Mouse (Mus musculus) ES-E14 (cell line): Measurements from ENCODE around the gene Ccnj. TPM values are rescaled to one million over a fixed set of nuclear protein-coding genes. Genes with fewer than 3 reads are reported as not detected.

Experiments
- DNase-seq: peaks from one replicate; pipeline ENCODE4 v3.0.0-alpha.2; 2013; ENCODE audit warnings: low read depth, low spot score
- H3K27ac ChIP-seq: 2 replicates; pipeline ENCODE4 v1.5.1; 2012; ENCODE audit warnings: low read depth, mild to moderate bottlenecking, low read length, moderate library complexity, mixed read lengths; ENCODE audit not compliant: poor library complexity, insufficient read depth, severe bottlenecking
- H3K36me3 ChIP-seq: 2 replicates; pipeline ENCODE4 v1.6.1; 2012; ENCODE audit warnings: mild to moderate bottlenecking, low read length, moderate library complexity, mixed read lengths; ENCODE audit not compliant: control insufficient read depth, poor library complexity, insufficient read depth, severe bottlenecking
- H3K4me1 ChIP-seq, 2 experiments: fragments of 150-350 bp in 1 of 2; sonication (generic) in 1 of 2; 2 replicates each; pipeline ENCODE4 v1.6.1; 2012; ENCODE audit warnings: low read length in 2 of 2, mild to moderate bottlenecking in 1 of 2, mixed read lengths in 1 of 2; ENCODE audit not compliant: control insufficient read depth in 2 of 2, insufficient read depth in 2 of 2, poor library complexity in 1 of 2
- H3K4me3 ChIP-seq, 2 experiments: fragments of 150-350 bp in 1 of 2; sonication (generic) in 1 of 2; 2 replicates each; pipeline ENCODE4 v1.5.1; 2012; ENCODE audit warnings: low read length in 2 of 2, low read depth in 1 of 2, mild to moderate bottlenecking in 1 of 2, mixed read lengths in 1 of 2; ENCODE audit not compliant: insufficient read depth in 1 of 2, poor library complexity in 1 of 2, severe bottlenecking in 1 of 2
- H3K9ac ChIP-seq: 2 replicates; pipeline ENCODE4 v1.6.1; 2012; ENCODE audit warnings: low read depth, mild to moderate bottlenecking, low read length, mixed read lengths; ENCODE audit not compliant: poor library complexity, insufficient read depth, severe bottlenecking
- H3K9me3 ChIP-seq: fragments of 150-350 bp; sonication (generic); 2 replicates; pipeline ENCODE4 v1.6.1; 2012; ENCODE audit warnings: low read depth, mild to moderate bottlenecking, low read length; ENCODE audit not compliant: control insufficient read depth, insufficient read depth
- CHD2 ChIP-seq: IDR thresholded peaks from 2 replicates; pipeline ENCODE4 v1.6.1; 2014; ENCODE audit warnings: mild to moderate bottlenecking, low read depth, low read length, inconsistent platforms
- HCFC1 ChIP-seq: IDR thresholded peaks from 2 replicates; pipeline ENCODE4 v1.6.1; 2012; ENCODE audit warnings: low read length, inconsistent platforms, borderline replicate concordance; ENCODE audit not compliant: insufficient read depth
- MAFK ChIP-seq: IDR thresholded peaks from 2 replicates; pipeline ENCODE4 v1.6.1; 2014; ENCODE audit warnings: mild to moderate bottlenecking, low read depth, low read length, inconsistent platforms; ENCODE audit not compliant: insufficient read depth
- ZC3H11A ChIP-seq: IDR thresholded peaks from 2 replicates; pipeline ENCODE4 v1.6.1; 2012; ENCODE audit warnings: low read depth, mild to moderate bottlenecking, inconsistent platforms, low read length, borderline replicate concordance
- ZNF384 ChIP-seq: IDR thresholded peaks from 2 replicates; pipeline ENCODE4 v1.6.1; 2012; ENCODE audit warnings: low read depth, low read length, inconsistent platforms
- in situ Hi-C, 2 experiments: fragments of 600-800 bp; cut with MboI; formaldehyde crosslinking; loops; one replicate each; pipeline ENCODE4 v1.15.1; 2025; ENCODE audit warnings: low sequenced_read_pairs in 2 of 2, inconsistent platforms in 1 of 2; ENCODE audit not compliant: unreplicated experiment in 2 of 2
- total RNA-seq: library from RNA; depleted of rRNA; stranded (reverse); fragments of 300-350 nt; gene quantifications from 2 replicates; pipeline ENCODE4 v1.2.3, GENCODE M21; 2012

Gene Ccnj
- total RNA-seq, 1 experiment, result 6.7 TPM

DNA sequence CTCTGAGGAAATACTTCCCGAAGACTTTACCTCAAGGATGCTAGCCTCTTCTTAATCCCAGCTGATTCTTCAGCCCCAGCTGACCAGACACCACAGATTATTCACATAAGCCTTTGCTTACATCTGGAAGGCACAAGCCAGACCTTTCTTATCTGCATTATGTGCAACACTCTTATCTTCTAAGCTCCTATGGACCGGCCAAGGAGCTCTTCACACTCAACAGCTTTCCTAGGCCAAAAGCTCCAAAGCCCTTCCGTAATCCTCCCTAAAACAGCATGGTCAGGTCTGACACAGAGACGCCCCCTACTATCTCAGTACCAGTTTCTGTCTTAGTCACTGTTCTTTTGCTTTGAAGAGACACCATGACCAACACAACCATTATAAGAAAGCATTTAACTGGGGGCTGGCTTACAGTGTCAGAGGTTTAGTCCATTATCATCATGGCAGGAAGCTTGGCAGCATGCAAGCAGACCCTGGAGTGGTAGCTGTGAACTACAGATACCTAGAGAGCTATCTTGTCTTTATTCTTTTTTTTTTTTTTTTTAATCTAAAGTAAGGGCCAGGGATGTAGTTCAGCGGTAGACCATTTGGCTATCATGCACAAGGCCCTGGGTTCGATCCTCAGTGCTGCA, 13.1 kb upstream of the Ccnj start:
- no peaks in the 10 kb centered on the region for H3K4me1 ChIP-seq
- DNase-seq, result no peak
- H3K36me3 ChIP-seq, result no peaks in the 10 kb centered on the region
- TF ChIP-seq ZC3H11A, result no peak
- no peak for TF ChIP-seq ZNF384
- no peak for TF ChIP-seq MAFK
- no peak for TF ChIP-seq CHD2
- no peak for TF ChIP-seq HCFC1
- no peak overlapping the region for H3K9ac ChIP-seq
- in situ Hi-C loops, result no loop called here
- no peak overlapping the region for H3K27ac ChIP-seq
- H3K9me3 ChIP-seq, result no peaks in the 10 kb centered on the region
- H3K4me3 ChIP-seq, result no peak overlapping the region

DNA sequence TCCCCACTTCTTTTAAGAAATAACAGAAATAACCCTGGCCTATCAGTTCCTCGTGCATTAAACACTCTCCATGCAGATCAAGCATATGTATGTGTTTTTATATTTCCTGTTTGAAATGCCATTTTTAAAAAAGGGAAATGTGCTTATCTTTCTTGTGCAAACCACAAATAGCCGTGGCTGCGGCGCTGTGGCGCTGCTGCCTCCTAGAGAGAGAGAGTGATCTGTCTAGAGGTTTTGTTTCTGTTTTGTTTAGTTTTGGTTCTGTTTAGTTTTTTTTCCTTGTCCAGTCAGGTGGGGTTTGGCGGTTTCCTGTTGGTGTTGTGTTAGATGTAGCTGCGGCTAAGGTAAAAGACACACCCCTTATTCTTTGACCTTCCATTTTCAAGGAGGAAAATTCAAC, 12.3 kb upstream of the Ccnj start:
- Histone ChIP-seq H3K4me3 (no peak overlapping the region), H3K9ac (no peak overlapping the region), H3K36me3 (no peaks in the 10 kb centered on the region), H3K4me1 (no peaks in the 10 kb centered on the region), H3K27ac (no peak overlapping the region), H3K9me3 (no peaks in the 10 kb centered on the region)
- no peak for DNase-seq
- in situ Hi-C loops, result no loop called here
- TF ChIP-seq ZNF384, result no peak
- no peak for TF ChIP-seq ZC3H11A
- TF ChIP-seq HCFC1, result no peak
- TF ChIP-seq CHD2, result no peak
- no peak for TF ChIP-seq MAFK

DNA sequence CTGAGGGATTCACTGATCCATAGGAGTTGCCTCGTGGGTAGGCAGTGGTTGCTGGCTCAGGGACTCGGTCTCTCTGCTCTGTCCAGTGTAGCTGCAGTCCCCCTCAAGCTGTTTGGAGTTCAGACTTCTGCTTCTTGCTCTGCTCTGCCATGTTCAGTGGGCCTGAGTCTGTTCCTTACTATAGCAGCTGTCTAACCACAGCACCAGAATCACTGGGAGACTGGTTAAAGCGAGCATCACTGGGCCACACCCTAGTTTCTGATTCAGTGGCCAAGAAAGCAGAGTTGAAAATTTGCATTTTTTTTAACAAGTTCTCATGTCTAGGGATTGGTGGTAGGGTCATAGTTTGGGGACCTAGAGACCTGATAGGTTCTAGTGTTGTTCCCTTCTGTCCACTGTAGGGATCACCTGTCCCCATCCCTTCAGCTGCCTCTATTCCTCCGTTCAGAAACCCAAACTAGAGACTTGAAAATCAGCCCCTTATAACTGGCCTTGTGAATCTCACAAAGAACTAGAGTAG, 9.7 kb upstream of the Ccnj start:
- in situ Hi-C loops, result no loop called here
- no peak for TF ChIP-seq CHD2
- TF ChIP-seq HCFC1, result no peak
- TF ChIP-seq MAFK, result no peak
- TF ChIP-seq ZC3H11A, result no peak
- no peak for TF ChIP-seq ZNF384

DNA sequence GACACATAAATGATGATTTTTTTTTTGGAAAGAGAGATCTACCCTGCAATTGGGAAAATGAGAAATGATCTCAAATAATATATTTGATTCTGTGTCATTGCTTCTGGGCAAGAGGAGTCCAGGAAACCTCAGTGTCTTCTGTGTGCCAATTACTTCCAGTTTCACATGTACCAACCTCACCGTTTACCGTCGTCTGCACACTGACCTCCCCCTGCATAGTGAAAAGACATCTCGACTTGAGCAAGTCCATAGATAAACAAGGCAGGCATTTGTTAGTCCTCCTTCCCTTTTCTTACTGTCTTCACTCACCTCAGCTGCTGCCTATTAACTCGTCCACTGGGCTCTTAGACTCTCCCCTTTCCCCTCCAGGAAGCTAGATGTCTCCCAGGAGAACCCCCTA, 5.4 kb upstream of the Ccnj start:
- DNase-seq, result no peak
- in situ Hi-C loops, result no loop called here

More for the DNA sequence above, 9.7 kb upstream of the Ccnj start:
- H3K27ac ChIP-seq, result no peak overlapping the region
- no peak for DNase-seq
- H3K9ac ChIP-seq, result no peak overlapping the region
- no peaks in the 10 kb centered on the region for H3K4me1 ChIP-seq
- H3K4me3 ChIP-seq, result no peak overlapping the region
- no peaks in the 10 kb centered on the region for H3K36me3 ChIP-seq
- no peaks in the 10 kb centered on the region for H3K9me3 ChIP-seq

DNA sequence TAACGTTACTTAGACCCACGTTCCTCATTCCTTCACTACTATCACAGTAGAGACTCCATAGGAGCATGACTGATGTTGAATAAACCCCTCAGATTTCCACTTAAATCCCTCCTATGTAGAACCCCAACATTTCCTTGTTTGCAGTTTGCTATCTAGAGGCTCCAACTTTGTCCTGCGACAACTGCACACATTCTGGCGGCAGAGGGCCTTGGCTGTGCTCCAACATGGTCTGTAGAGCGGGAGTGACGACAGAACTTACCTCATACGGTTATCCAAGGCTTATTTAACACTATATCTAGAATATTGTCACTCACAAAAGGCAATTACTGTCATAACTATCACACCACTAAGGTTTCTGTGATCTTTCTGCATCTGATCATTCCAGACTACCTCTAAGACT, 4.3 kb upstream of the Ccnj start:
- Histone ChIP-seq H3K4me1 (no peaks in the 10 kb centered on the region), H3K4me3 (no peak overlapping the region), H3K36me3 (no peaks in the 10 kb centered on the region), H3K9me3 (no peaks in the 10 kb centered on the region), H3K9ac (no peak overlapping the region), H3K27ac (no peak overlapping the region)
- DNase-seq, result no peak
- in situ Hi-C loops, result no loop called here
- TF ChIP-seq HCFC1 (no peak), CHD2 (no peak), MAFK (no peak), ZC3H11A (no peak), ZNF384 (no peak)

More for the DNA sequence above, 5.4 kb upstream of the Ccnj start:
- no peaks in the 10 kb centered on the region for H3K36me3 ChIP-seq
- H3K9me3 ChIP-seq, result no peaks in the 10 kb centered on the region
- H3K27ac ChIP-seq, result no peak overlapping the region
- no peak overlapping the region for H3K4me3 ChIP-seq
- no peak for TF ChIP-seq ZNF384
- no peak for TF ChIP-seq ZC3H11A
- TF ChIP-seq MAFK, result no peak
- H3K9ac ChIP-seq, result no peak overlapping the region
- no peaks in the 10 kb centered on the region for H3K4me1 ChIP-seq
